Mouse (Mus musculus): Measurements from ENCODE around the gene Agtpbp1. TPM values are rescaled to one million over a fixed set of nuclear protein-coding genes. Genes with fewer than 3 reads are reported as not detected.
A peak's percentile ranks its signal among the peaks of the same experiment; 100 is the strongest.

The Agtpbp1 gene
- polyA plus RNA-seq, 1 experiment = 103 TPM

DNA sequence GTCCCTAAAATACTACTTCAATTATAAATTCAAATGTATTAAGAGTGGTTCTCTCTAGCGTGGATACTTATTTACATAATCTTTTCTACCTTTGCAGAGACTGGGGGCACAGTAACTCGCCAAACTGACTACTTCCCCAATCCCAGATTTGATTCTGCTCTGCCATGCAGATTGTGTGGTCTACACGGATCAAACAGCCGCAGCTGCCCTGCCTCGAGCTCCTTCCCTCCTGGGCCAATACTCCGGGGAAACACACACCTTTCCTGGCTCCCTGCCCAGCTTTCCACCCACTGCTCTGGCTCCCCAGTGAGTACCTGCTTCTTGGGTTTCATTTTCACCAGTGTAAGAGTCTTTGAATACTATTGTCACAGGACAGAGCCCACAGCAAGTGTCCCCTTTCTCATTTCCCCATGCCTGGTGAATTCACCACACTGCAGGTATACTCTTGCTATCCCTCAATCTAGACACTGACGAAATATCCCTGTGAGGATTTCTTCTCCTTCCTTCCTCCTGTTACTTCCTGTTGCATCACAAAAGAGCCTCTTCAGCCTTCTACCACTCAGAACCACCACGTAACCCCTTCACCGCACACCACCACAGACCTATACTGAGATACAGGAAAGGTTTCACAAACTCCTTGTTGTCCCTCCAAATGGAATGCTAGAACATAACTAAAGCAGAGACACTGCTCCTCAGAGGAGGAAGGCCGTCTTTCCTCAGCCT is 75.2 kb downstream of the Agtpbp1 start:
- 48% methylated on average over 10 of the region's 10 CpGs for WGBS
- DNase-seq = peak in 1 of 2 experiments; percentile 37
- Histone ChIP-seq H3K4me3 (replicated peaks; ENCODE audit: insufficient read depth, low read depth, low read length) (no peak overlapping the region), H3K4me1 (ENCODE audit: control insufficient read depth, insufficient read depth, low read length) (peaks cover 28% of the 10 kb centered on the region), H3K27ac (ENCODE audit: insufficient read depth, low read length) (0 out of 2 replicates have a peak overlapping the region, but pooled peaks have one; percentile 4), H3K27me3 (ENCODE audit: control insufficient read depth, insufficient read depth, low read length) (no peaks in the 10 kb centered on the region)
- TF ChIP-seq POLR2A (IDR thresholded peaks at IDR 0.05; ENCODE audit: borderline replicate concordance, insufficient read depth, low read length) (no peak), CTCF (IDR thresholded peaks at IDR 0.05; ENCODE audit: borderline replicate concordance, insufficient read depth, low read depth, low read length) (no peak)

DNA sequence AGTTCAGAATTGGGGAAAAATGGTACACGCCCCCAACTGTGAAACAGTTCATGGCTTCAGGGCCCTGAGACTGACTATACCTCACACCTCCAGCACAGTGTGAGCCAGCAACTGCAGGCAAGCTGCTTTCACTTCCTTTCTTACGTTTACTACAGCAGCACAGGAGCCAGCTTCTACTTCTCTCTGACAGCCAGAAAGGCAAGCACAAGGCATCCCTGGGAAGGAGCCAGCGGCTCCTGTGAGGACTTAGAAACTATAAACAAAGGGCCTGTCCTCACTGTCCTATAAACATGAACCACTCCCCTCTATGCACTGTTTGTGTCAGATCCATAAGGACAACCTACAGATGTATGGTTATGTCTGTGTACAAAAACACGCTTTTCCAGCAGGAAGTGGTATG is 76.4 kb downstream of the Agtpbp1 start:
- no peaks in the 10 kb centered on the region for H3K27me3 ChIP-seq (ENCODE audit: control insufficient read depth, insufficient read depth, low read length)
- peak in 1 of 2 experiments; percentile 38 for DNase-seq
- no peak overlapping the region for H3K4me3 ChIP-seq (replicated peaks; ENCODE audit: insufficient read depth, low read depth, low read length)
- no peak overlapping the region for H3K27ac ChIP-seq (ENCODE audit: insufficient read depth, low read length)
- TF ChIP-seq CTCF (IDR thresholded peaks at IDR 0.05; ENCODE audit: borderline replicate concordance, insufficient read depth, low read depth, low read length) = no peak
- no peak for TF ChIP-seq POLR2A (IDR thresholded peaks at IDR 0.05; ENCODE audit: borderline replicate concordance, insufficient read depth, low read length)
- WGBS = 45% methylated on average over 4 of the region's 4 CpGs
- peaks cover 31% of the 10 kb centered on the region for H3K4me1 ChIP-seq (ENCODE audit: control insufficient read depth, insufficient read depth, low read length)

DNA sequence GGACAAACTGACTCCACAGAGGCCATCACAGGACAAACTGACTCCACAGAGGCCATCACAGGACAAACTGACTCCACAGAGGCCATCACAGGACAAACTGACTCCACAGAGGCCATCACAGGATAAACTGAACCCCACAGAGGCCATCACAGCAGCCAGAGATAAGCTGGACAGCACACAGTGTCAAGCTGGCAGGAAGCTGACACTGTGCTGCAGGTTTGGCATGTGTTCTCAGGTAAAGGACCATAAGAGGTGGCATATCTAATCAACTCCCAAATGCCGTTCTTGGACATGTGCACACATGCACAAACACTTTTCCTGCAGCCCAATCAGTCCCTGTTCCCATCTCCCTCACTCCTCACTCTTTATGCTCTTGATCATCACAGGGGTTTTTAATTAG is 78.6 kb downstream of the Agtpbp1 start:
- Histone ChIP-seq H3K27me3 (ENCODE audit: control insufficient read depth, insufficient read depth, low read length) (no peaks in the 10 kb centered on the region), H3K27ac (ENCODE audit: insufficient read depth, low read length) (peak overlapping the region; percentile 45; the same call in 1 of the 2 replicates), H3K4me3 (replicated peaks; ENCODE audit: insufficient read depth, low read depth, low read length) (no peak overlapping the region), H3K4me1 (ENCODE audit: control insufficient read depth, insufficient read depth, low read length) (peaks cover 31% of the 10 kb centered on the region)
- DNase-seq = peak in 1 of 2 experiments; percentile 38
- 14% methylated on average over 1 of the region's 1 CpGs for WGBS
- TF ChIP-seq CTCF (IDR thresholded peaks at IDR 0.05; ENCODE audit: borderline replicate concordance, insufficient read depth, low read depth, low read length) (no peak), POLR2A (IDR thresholded peaks at IDR 0.05; ENCODE audit: borderline replicate concordance, insufficient read depth, low read length) (no peak)

DNA sequence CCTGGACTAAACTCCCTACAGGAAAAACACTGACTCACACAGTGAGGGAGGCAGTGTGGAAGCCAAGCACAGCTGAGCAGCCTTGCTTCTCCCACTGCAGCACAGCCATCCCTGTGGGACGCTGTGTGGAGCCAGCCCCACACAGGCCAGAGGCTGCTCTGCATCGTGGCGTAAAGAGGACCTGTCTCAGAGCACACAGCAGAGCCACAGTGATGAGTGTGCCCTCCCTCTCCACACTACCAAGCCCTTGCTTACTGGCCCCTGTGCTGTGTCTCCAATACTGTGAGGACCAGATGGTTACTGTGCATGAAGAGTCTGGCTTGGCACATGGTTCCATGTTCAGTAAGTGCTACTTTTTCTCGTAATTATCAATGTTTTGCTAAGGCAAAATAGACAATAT is 79.2 kb downstream of the Agtpbp1 start:
- Histone ChIP-seq H3K27ac (ENCODE audit: insufficient read depth, low read length) (peak overlapping the region; percentile 17; the same call in 1 of the 2 replicates), H3K27me3 (ENCODE audit: control insufficient read depth, insufficient read depth, low read length) (no peaks in the 10 kb centered on the region), H3K4me1 (ENCODE audit: control insufficient read depth, insufficient read depth, low read length) (peaks cover 37% of the 10 kb centered on the region), H3K4me3 (replicated peaks; ENCODE audit: insufficient read depth, low read depth, low read length) (no peak overlapping the region)
- peak; percentile 63 to 76 for DNase-seq
- WGBS = 10% methylated on average over 4 of the region's 4 CpGs
- TF ChIP-seq CTCF (IDR thresholded peaks at IDR 0.05; ENCODE audit: borderline replicate concordance, insufficient read depth, low read depth, low read length) = no peak
- no peak for TF ChIP-seq POLR2A (IDR thresholded peaks at IDR 0.05; ENCODE audit: borderline replicate concordance, insufficient read depth, low read length)

DNA sequence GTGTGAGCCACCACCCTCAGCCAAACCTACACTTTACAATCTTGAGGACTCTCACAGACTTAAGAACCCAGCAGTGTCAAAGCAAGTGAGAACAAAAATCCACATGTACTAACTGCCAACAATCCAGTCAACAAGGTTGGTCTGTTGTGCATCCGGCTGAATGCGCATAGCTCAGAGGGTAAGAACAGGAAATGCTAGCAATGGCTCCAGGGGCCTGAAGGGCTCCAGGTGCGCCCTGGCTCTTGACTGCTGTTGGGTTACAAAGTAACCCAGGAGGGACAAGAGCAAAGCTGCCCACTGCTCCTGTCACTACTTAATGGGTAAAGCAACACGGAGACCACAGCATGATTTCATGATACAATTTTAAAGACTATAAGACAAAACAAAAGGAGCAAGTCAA is 81.4 kb downstream of the Agtpbp1 start:
- TF ChIP-seq POLR2A (IDR thresholded peaks at IDR 0.05; ENCODE audit: borderline replicate concordance, insufficient read depth, low read length) (no peak), CTCF (IDR thresholded peaks at IDR 0.05; ENCODE audit: borderline replicate concordance, insufficient read depth, low read depth, low read length) (no peak)
- no peak overlapping the region for H3K4me3 ChIP-seq (replicated peaks; ENCODE audit: insufficient read depth, low read depth, low read length)
- no peak overlapping the region for H3K27ac ChIP-seq (ENCODE audit: insufficient read depth, low read length)
- peaks cover 39% of the 10 kb centered on the region for H3K4me1 ChIP-seq (ENCODE audit: control insufficient read depth, insufficient read depth, low read length)
- no peak for DNase-seq
- H3K27me3 ChIP-seq (ENCODE audit: control insufficient read depth, insufficient read depth, low read length) = no peaks in the 10 kb centered on the region
- 85% methylated on average over 4 of the region's 4 CpGs for WGBS

GRCm38 (mm10) chr13:59499831-59500230 is 85.2 kb downstream of the Agtpbp1 start:
- DNase-seq = peak in 1 of 2 experiments; percentile 75
- no peak for TF ChIP-seq POLR2A (IDR thresholded peaks at IDR 0.05; ENCODE audit: borderline replicate concordance, insufficient read depth, low read length)
- no peak for TF ChIP-seq CTCF (IDR thresholded peaks at IDR 0.05; ENCODE audit: borderline replicate concordance, insufficient read depth, low read depth, low read length)
- Histone ChIP-seq H3K27ac (ENCODE audit: insufficient read depth, low read length) (peak overlapping the region; percentile 69), H3K4me3 (replicated peaks; ENCODE audit: insufficient read depth, low read depth, low read length) (no peak overlapping the region), H3K4me1 (ENCODE audit: control insufficient read depth, insufficient read depth, low read length) (peaks cover 22% of the 10 kb centered on the region), H3K27me3 (ENCODE audit: control insufficient read depth, insufficient read depth, low read length) (no peaks in the 10 kb centered on the region)
- 34% methylated on average over 6 of the region's 6 CpGs for WGBS

- no peak for TF ChIP-seq POLR2A (IDR thresholded peaks at IDR 0.05; ENCODE audit: borderline replicate concordance, insufficient read depth, low read length)
- no peak for TF ChIP-seq CTCF (IDR thresholded peaks at IDR 0.05; ENCODE audit: borderline replicate concordance, insufficient read depth, low read depth, low read length)
- H3K27ac ChIP-seq (ENCODE audit: insufficient read depth, low read length) = 0 out of 2 replicates have a peak overlapping the region, but pooled peaks have one; percentile 46
- H3K4me1 ChIP-seq (ENCODE audit: control insufficient read depth, insufficient read depth, low read length) = peaks cover 18% of the 10 kb centered on the region
- no peaks in the 10 kb centered on the region for H3K27me3 ChIP-seq (ENCODE audit: control insufficient read depth, insufficient read depth, low read length)
- DNase-seq = peak; percentile 46 to 64
- WGBS = 42% methylated on average over 2 of the region's 2 CpGs
- no peak overlapping the region for H3K4me3 ChIP-seq (replicated peaks; ENCODE audit: insufficient read depth, low read depth, low read length)
Observed at GRCm38 (mm10) chr13:59499374-59499773, 85.7 kb downstream of the Agtpbp1 start.

DNA sequence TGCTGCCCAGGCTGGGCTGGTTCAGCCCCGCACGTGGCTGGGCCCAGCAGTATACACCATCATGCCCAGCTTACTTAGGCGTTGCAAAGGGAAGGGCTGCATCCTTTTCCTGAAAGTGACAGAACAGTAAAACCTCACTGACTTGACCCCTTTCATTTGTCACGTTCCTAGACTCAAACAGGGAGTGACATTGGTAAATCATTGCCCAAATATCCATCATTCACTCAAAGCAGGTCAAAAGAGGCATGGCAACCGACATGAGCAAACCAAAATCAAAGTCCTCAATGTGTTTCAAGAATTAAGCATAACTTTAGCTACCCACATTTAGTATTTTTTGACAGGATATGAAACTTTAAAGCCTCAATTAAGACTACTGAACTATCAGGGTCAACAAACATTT is 86.8 kb downstream of the Agtpbp1 start:
- H3K27ac ChIP-seq (ENCODE audit: insufficient read depth, low read length) = no peak overlapping the region
- no peak for DNase-seq
- H3K4me1 ChIP-seq (ENCODE audit: control insufficient read depth, insufficient read depth, low read length) = peaks cover 18% of the 10 kb centered on the region
- no peaks in the 10 kb centered on the region for H3K27me3 ChIP-seq (ENCODE audit: control insufficient read depth, insufficient read depth, low read length)
- no peak overlapping the region for H3K4me3 ChIP-seq (replicated peaks; ENCODE audit: insufficient read depth, low read depth, low read length)
- 85% methylated on average over 5 of the region's 5 CpGs for WGBS
- TF ChIP-seq CTCF (IDR thresholded peaks at IDR 0.05; ENCODE audit: borderline replicate concordance, insufficient read depth, low read depth, low read length) = no peak
- no peak for TF ChIP-seq POLR2A (IDR thresholded peaks at IDR 0.05; ENCODE audit: borderline replicate concordance, insufficient read depth, low read length)

Data from cerebellum, adult 2 months (tissue).